Mouse (Mus musculus): ENCODE results near the gene Abca4.
"Not testable (repeated sequence)": the region's sequence is repeated elsewhere in the genome, so short reads cannot be mapped to it uniquely, and the experiment has no call there.

Abca4 gene

GRCm38 (mm10) chr3:122210846-122211245, 166.6 kb downstream of the Abca4 start:
- no peak for DNase-seq (ENCODE audit: low read depth)

- DNase-seq (ENCODE audit: low read depth): no peak
These were observed 167.3 kb downstream of the Abca4 start for GRCm38 (mm10) chr3:122211446-122212125.

GRCm38 (mm10) chr3:122221240-122222036, 177.2 kb downstream of the Abca4 start:
- DNase-seq (ENCODE audit: low read depth): no peak

GRCm38 (mm10) chr3:122226972-122227371, 182.7 kb downstream of the Abca4 start:
- not testable (repeated sequence) for DNase-seq (ENCODE audit: low read depth)
